Mouse (Mus musculus): ENCODE measurements around the gene Large1.

Large1 gene

DNA sequence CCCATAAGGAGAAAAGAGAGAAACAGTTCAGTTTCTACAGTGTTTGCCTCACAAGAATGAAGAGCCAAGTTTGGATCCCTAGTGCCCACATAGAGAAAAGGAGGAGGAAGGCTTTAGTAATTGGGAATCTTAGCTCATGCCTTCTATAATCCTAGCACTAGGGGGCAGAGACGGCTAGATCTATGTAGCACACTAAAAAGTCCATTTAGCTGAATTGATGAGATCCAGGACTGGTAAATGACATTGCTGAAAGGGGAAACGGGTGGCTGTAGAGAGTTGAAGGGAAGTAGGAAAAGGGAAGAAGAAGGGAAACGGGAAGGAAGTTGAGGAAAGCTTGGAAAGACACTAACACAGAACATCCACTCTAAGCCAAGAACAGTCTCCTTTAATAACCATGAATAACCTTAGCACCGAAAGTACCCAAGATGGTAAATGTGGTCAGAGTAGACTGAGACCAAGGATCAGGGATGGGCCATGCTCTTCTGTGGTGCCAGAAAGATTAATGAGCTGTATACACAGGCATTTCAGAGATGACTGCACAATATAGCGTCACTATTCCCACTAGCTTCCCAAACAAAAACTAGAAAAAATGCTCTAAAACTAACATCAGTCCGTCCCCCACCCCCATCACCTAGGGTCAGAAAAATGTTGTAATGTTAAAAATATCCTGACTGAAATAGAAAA lies 119.8 kb downstream of the Large1 start:
- ChIA-PET CTCF (interaction anchor here (0.5 to 2.2 kb wide), 12 partner anchors 9 to 1698 kb away, joined by 3 to 24 read pairs (median 3); partner anchors contain the start of gene Large1 (in 1 of the 4)), POLR2A (interaction anchor here in 2 of 4 experiments (0.6 to 1.7 kb wide), 7 partner anchors 49 to 121 kb away, joined by 3 to 5 read pairs (median 3); partner anchors contain the start of gene Large1 (in 1 of the 2))

DNA sequence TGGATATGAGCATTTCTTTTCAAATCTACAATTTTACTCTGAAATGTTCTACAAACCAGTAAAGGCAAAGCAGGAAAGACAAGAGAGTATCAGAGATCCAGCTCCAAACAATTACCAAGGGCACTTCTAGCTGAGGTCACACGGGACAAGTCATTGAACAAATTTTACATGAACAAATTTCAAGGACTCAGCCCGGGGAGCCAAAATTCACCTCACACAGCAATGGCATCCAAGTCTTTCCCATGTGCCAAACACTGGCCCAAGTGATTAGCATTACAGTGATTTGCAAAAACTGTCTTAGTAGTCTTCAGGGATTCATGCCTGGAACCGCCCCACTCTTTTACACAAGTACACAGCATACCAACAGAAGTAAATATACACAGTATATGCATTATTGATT lies 126.5 kb downstream of the Large1 start:
- CTCF ChIA-PET = no interaction called here
- POLR2A ChIA-PET = no interaction called here

DNA sequence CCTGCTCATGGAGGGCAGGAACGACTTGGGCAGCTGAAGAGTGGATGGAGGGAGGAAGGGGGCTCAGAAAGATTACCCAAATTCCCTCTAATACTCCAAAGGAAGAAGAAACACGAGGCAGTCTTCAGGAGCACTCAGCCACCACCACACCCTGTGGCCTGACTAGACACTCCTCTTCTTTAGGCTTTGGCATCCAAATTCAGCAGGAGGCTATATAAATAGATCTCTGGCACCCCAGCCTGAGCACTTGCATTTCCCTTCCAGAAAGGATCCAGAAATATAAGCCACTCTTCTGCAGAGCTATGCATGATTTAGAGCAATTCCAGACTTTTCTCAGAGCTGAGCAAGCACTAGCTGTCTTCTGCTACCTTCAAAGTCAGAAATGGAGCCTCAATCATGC lies 127.7 kb downstream of the Large1 start:
- POLR2A ChIA-PET = no interaction called here
- CTCF ChIA-PET = no interaction called here

DNA sequence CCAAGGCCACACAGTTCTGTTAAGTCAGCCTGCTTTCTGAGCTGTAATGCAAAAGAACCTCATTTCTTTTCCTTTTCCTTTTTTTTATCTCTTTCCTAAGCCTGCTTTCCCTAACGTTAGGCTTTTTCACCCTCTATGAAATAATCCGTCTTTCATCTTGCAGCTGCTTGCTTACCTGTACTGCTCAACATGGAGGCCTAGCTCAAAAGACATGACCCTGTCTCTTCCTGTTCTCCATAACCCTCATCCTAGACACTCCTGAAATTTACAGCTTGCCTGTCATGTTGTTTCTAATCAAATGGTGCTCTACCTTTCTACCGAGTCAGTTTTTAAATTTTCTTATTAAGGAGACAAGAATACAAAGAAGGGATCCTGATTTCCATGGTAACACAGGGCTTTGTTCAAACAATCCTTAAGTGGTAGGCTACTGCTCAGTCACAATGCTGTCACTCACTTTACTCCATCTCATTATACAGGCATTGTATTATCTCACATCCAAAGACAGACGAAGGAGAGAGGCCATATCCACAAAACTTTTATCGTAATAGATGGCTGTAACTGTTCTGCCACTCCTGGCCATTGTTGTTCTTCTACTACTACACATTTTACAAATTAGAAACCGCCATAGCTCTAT lies 134.0 kb downstream of the Large1 start:
- POLR2A ChIA-PET = interaction anchor here in 1 of 4 experiments (0.7 to 2.3 kb wide), 3 partner anchors 11 to 493 kb away, joined by 3 to 5 read pairs (median 4); no protein-coding TSS in a partner anchor
- CTCF ChIA-PET = no interaction called here

DNA sequence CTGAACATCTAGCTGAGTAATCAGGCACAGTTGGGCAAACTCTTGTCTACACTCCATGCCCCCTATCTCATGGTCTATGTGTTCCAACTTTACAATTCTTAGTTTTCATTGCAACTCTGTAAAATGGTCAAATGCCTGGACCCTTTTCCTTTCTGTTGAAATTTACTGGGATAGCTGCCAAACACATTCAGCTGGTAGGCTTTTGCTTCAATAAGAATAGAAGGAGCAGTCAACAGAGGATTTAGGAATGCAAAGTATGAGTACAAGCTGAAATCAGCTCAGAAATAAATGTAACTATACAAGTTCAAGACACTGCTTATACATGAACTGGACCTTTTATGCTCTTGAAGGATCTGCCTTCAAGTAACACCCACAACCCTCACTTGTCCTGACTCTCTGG lies 146.5 kb downstream of the Large1 start:
- POLR2A ChIA-PET = interaction anchor here in 1 of 4 experiments (1.5 kb wide), 2 partner anchors 9 to 13 kb away, joined by 4 to 5 read pairs; no protein-coding TSS in a partner anchor
- CTCF ChIA-PET = no interaction called here

DNA sequence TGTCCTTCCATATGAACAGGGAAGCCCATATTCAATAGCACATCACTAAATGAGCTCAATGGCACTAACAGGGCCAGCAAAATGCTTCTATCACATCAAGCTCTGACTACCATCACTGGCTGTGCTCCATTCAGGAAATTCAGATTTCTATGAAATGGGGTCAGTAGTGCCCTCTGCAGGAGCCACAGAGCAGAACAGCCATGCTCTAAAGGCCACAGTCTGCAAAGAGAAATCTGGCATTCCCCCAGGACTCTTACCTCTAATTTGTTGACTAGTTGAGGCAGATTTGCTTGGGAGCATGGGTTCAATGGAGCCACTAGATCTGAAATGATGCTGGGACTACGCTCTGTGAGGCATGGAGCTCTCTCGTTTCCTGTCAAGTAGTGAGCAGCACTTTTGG lies 151.5 kb downstream of the Large1 start:
- CTCF ChIA-PET = interaction anchor here in 2 of 4 experiments (0.6 to 0.8 kb wide), 3 partner anchors 197 to 890 kb away, joined by 3 read pairs; no protein-coding TSS in a partner anchor
- POLR2A ChIA-PET = no interaction called here

DNA sequence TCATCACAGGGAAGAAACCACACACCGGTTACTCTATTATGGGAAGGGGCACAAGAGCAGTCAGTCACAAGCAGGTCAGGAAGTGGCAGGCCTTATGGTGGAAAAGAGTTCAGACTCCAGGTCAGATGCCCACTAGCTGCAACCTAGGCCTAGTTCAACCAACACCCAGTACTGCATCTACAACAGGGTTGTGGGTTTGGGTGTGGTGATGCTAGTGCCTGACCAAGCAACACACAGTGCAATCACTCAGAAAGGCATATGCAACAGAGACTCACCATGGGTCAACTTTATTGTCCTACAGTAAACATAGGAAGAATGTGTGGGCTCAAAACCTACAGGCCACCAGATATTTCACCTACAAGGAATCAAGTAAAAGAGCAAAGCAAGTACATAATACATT lies 155.6 kb downstream of the Large1 start:
- POLR2A ChIA-PET = interaction anchor here in 1 of 4 experiments (1.0 kb wide), 1 partner anchor 9 kb away, joined by 4 read pairs; no protein-coding TSS in a partner anchor
- CTCF ChIA-PET = no interaction called here

DNA sequence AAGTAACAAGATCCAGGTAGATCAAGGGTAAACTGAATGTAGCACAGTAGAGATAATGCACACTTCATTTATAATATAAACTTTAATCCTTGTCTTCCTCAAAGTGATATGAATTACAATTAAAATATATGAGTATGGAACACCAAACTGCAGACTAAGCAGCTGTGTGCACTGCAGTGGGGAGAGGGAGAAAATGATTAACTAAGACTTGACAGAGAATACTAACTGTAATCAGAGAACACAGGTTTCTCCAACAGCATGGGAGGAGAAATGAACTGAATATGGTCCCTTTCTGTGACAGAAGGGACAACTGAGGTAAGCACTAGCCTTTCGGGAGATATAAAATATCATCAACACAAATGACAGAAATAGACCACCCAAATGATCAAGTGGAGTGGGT lies 164.7 kb downstream of the Large1 start:
- ChIA-PET POLR2A (no interaction called here), CTCF (no interaction called here)

DNA sequence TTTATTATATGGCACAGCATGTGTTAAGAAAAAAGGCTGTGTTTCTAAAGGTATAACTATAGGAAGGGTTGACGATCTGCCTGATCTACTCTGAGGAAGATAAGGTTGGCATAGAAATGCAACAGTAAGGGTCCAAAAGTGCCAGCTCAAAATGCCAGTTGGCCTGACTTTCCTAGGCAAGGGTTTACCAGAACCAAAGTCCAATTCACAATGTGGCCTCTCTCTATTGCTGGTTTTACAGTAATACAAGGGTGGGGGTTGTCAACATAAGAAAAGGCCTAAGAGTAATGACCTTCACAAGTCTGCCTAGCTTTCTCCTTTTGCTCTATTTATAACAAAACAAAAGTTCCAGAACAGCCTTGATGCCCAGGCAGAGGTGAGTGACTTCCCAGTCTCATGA lies 166.0 kb downstream of the Large1 start:
- CTCF ChIA-PET = no interaction called here
- POLR2A ChIA-PET = interaction anchor here in 1 of 4 experiments (0.6 to 1.5 kb wide), 2 partner anchors 10 to 22 kb away, joined by 3 to 5 read pairs; no protein-coding TSS in a partner anchor

DNA sequence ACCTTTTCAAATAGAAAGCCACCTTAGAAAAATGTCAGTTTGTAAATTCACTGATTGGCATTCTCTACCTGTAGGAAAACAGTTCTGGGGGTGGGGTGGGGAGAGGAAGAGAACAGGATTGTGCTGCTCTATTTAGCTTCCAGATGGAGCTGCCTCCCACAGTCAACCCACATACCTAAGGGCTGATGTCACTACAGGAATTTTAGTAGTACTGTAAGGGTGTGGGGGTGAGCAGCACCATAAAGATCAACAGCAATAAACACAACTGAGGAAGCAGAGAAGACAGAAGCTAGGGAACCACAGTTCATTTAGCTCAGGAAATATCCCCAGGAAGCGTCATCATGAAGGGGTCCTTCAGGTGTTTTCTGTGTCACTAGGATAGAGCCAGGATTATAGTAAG lies 174.9 kb downstream of the Large1 start:
- ChIA-PET POLR2A (interaction anchor here in 1 of 4 experiments (1.6 kb wide), 1 partner anchor 8 kb away, joined by 5 read pairs; no protein-coding TSS in a partner anchor), CTCF (no interaction called here)

DNA sequence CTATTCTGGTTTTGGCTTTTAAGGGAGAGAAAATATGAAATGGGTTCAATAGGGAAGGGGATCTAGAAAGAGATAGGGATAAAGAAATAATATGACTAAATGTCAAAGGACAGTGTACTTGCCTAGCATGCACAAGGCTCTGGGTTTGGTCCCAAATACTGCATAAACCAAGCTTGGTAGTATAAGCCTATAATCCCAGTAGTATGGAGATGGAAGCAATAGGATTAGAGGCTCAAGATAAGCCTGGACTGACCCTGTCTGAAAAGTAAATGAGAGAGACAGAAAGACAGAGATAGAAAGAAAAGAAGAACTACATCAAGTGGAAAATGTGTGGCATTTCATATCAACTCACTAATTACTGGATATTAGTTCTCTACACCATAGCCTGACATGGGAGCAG lies 180.7 kb downstream of the Large1 start:
- ChIA-PET POLR2A (no interaction called here), CTCF (no interaction called here)

DNA sequence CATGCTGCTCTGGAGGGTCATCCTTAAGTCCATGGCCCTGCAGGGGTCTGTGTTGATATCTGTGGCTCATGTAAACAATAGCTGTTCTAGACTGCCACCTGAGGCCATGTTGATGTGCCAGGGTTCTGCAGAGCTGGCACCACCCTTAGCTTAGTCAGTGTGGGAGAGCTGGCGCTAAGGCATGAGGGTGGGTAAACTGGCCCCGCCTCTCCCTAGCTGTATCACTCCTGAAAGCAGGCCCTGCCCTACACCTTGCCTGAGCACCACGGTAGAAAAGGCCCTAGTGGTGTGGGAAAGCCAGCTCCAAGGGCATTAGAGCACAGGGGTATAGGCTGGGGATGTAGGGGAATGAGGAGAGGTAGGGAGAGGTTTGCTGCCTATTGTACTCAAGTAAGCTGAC lies 191.3 kb downstream of the Large1 start:
- ChIA-PET CTCF (no interaction called here), POLR2A (no interaction called here)

DNA sequence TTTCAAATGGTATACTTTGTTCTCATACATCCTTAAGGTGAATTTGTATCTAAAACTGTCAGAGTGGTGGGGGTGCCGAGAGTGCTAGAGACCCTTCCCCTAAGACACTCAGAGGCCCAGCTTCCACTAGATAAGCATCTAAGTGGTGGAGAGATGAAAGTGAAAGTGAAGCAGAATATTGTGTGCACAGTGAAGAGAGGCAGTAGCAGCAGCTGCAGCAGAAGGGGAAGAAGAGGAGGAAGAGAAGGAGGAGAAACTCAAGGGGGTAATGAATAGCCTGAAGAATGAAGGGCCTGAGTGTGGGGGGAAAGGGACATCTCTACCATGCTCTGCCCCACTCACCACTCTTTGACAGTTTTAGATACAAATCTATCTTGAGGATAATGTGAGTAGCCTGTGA lies 191.8 kb downstream of the Large1 start:
- CTCF ChIA-PET = no interaction called here
- POLR2A ChIA-PET = no interaction called here

DNA sequence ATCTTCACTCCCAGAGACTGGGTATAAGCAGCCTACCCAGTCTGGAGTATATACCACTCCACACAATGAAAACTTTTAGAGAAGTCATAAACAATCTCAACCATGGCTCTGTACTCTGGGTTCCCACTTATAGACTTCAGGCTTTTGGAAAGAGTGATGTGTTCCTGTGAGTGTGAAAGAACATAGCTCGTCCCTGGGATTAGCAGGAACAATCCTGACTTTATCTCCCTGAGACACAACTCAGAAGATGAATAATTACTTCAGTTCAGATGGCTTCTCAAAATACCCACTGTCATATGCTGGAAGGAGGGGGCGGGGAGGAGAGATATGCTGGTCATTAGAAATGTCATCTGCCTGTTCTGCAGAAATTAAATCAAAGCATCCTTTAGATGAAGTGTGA lies 192.4 kb downstream of the Large1 start:
- ChIA-PET POLR2A (no interaction called here), CTCF (no interaction called here)

DNA sequence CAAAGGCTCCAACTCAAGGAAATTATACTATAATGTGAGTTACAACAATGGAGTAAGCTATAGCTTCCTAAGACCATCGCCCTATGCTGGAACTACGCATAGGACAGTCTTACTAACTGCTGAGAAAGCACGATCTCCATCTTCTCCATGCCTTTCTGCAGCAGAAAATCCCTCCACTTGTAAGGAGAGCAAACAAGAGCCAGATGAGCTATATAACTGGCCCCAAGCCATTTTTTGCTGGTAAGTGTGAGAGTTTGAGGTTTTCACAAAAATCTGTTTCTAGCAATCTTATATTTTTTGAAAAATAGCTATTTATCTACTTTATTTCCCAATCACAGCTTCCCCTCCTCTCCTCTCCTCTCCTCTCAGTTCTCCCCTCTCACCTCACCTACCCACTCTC lies 206.1 kb downstream of the Large1 start:
- ChIA-PET CTCF (no interaction called here), POLR2A (interaction anchor here in 2 of 4 experiments (0.8 to 1.4 kb wide), 2 partner anchors 10 to 12 kb away, joined by 3 to 4 read pairs; no protein-coding TSS in a partner anchor)

DNA sequence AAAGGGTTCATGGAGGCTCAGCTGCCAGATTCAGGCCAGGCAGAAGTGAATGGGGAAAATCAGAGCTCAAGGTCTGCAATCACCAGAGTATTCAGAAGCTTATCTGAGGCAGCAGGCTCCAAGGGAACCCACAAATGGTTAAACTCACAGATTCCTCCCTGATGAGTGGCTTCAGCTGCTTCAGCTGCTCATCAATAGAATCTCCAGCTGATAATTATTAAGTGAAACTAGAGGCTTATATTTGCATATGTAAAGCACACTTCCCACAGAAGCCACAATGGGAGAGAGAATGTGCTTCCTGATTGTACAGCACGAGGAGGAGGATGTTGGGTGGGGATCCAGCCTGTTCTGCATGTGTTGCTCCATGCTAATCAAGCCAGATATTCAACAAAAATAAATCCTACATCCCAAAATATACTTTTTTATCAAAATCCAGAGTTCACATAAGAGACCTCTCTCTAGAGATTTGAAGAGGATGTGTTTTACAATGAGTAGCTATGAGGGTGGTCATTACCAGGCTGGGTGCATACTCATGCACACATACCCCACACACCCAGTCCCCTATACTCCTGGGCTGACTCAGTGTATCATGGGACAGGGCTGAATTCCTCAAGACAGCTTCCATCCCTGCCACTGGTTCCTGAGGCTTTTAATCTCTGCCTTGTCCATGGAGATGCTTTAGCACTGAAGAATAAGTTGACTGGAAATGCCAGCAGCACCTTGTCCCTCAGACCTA lies 210.5 kb downstream of the Large1 start:
- CTCF ChIA-PET = no interaction called here
- POLR2A ChIA-PET = interaction anchor here in 1 of 4 experiments (1.3 kb wide), 1 partner anchor 18 kb away, joined by 3 read pairs; no protein-coding TSS in a partner anchor

DNA sequence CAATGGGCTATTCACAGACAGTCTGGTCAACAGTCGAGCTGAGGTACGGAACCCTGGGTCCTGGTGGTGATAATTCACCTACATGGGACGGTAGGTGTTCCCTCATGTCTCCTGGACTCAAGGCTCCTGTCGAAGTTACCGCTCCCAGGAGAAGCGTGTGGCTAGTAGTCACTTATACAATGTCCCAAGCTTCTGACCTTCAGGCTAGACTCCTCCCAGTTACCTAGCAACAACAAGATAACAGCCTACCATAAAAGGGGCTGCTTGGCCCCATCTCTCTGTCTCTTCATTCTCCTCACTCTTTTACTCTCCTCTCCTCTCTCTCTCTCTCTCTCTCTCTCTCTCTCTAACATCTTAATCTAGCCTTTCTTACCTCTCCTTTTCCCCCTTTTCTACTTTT lies 217.9 kb downstream of the Large1 start:
- ChIA-PET POLR2A (interaction anchor here in 1 of 4 experiments (0.8 to 1.3 kb wide), 2 partner anchors 12 to 359 kb away, joined by 3 read pairs; no protein-coding TSS in a partner anchor), CTCF (interaction anchor here in 1 of 4 experiments (0.6 kb wide), 1 partner anchor 180 kb away, joined by 3 read pairs; no protein-coding TSS in a partner anchor)

DNA sequence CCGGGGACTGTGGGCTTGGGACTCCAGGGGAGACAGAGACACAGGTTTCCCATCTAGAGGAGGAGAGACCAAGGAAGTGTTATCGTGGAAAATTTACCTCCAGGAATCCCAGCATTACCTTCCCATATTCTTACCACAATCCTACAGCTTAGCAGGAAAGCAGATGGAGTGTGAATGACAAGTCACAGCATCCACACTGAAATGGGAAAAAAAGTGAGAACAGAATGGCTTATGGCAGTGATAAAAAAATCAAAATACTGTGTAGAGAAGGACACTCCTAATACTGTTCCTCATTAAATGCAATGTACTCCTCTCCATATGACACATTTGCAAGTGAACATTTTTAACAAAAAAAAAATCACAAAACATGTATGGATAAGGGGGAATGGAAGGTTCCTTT lies 221.3 kb downstream of the Large1 start:
- CTCF ChIA-PET = no interaction called here
- POLR2A ChIA-PET = no interaction called here

DNA sequence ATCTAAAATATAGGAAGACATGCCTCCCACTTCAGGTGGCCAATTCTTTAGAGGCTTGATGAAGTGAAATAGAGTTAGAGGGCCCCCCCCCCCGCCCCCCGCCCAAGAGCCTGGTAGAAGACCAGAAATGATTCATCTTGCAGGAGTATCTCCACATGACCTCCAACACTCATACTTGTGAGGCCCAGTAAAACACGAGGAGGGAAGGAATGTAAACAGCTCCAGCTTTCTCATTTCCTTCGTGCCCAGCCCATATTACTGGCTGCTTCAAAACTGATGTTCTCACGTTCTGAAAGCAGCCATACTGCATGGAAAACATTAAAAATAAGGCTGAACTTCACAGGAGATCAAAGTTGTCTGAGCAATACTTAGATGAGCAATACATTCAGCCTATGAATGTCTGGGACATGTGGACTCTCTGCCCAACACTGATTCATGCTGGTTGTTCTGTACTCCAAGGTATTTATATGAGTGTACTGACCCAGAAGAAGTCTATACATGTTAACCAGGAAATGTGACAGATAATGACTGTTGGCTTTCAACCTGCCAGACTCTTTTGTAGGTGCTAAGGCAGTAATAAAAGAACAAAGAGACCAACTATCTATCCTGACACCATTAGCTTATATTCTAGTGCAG lies 229.4 kb downstream of the Large1 start:
- ChIA-PET POLR2A (interaction anchor here in 2 of 4 experiments (0.6 to 1.6 kb wide), 4 partner anchors 14 to 309 kb away, joined by 3 to 5 read pairs (median 3); no protein-coding TSS in a partner anchor), CTCF (interaction anchor here in 1 of 4 experiments (0.5 to 0.6 kb wide), 2 partner anchors 12 to 486 kb away, joined by 5 to 6 read pairs; no protein-coding TSS in a partner anchor)
